Mouse (Mus musculus): ENCODE measurements around the gene Lilrb4a.
"Not testable (repeated sequence)": the region's sequence is repeated elsewhere in the genome, so short reads cannot be mapped to it uniquely, and the experiment has no call there.

Gene Lilrb4a

GRCm38 (mm10) chr10:51490691-51491090, at the start of gene Lilrb4a:
Lilrb4a (plus strand) TSS chr10:51490956.
- not testable (repeated sequence) for DNase-seq (ENCODE audit: low spot score)

- DNase-seq (ENCODE audit: low spot score), result no peak
Observed at GRCm38 (mm10) chr10:51451610-51452009, 39.1 kb upstream of the Lilrb4a start.

- DNase-seq (ENCODE audit: low spot score), result no peak
Observed at GRCm38 (mm10) chr10:51453616-51454298, 37.0 kb upstream of the Lilrb4a start.

DNA sequence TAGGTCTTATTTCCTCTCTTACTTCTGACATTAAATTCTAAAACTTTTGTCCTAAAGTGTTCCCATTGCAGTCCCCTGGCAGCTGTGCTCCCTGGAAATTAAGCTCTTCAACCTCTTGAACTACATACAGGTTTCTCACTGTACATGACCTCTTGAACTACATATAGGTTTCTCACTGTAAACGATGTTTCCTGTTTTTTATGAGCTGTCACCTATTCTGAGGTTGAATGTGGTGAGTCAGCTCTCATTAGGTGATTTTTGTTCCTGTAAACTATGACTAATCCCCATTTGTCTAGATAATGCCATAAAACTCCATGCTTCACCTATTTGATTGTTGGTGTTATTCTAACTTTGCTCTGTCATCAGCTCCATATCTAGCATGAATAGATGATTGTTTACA, 36.4 kb upstream of the Lilrb4a start:
- no peak for DNase-seq (ENCODE audit: low spot score)

DNA sequence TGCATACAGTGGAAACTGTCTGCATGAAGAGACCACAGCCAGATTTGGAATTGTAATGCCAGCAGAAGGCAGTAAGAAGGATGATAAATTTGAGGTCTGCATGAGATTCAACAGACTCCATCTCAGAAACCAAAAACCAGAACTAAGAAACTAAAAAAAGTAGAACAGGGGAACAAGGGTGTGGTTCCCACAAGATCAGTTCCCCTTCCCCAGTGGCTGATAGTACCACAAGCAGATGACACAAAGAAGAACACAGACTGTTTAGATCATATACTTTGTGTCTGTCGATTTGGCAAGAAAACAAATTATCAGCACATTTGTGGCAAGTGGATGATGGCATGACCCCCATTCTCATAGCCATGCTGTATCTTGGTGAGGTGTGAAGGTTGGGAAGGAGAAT, 35.0 kb upstream of the Lilrb4a start:
- DNase-seq (ENCODE audit: low spot score), result no peak

DNA sequence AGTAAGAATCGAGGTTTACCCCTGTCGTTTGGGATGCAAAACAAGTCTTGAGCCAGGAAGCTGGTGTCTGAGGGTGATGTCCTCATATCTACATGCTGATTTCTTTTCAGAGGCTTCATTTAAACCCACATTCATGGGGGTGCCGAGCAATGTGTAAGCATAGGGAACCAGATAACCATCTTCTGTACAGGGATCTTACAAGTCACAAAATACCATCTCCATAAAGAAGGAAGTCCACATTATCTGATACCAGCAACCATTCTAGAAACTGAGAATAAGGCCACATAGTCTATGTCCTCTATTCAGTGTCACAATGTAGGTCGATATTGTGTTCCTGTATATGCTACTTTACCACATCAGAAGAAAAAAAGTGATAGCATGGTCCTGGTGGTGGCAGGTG, 34.4 kb upstream of the Lilrb4a start:
- no peak for DNase-seq (ENCODE audit: low spot score)

DNA sequence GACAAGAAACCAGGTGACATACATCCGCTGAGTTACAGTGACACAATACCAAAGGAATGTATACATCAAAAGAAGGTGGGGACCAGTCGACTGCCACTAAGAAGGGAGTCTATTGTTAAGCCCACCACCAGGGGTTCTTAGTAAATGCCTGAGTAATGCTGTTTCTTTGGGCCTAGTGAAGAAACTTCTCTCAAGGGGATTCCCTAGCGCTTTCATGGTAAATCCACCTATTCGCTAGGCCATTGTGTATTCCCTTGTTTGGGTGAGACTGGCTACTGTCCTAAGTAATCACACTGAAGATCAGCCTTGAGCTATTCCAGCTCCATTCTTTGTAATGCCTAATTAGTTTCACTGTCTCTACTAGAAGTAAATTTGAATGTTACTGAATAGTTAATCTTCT, 27.0 kb upstream of the Lilrb4a start:
- not testable (repeated sequence) for DNase-seq (ENCODE audit: low spot score)

DNA sequence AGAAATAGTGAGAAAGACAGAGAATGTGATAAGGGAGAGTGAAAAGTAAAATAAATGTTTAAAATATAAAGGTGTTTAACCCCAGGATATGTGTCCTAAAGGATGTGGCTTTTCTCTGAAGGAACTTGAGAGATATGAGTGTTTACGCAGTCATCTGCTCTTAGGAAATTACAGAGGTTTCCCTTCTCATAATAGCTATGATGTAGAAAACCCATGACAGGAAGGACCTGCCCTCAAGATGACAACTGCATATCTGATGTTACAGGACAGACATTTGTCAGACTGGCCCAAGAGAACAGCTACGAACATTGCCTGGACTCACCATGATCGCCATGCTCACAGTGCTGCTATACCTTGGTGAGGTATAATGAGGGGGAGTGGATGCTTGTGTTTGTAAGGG, 10.4 kb upstream of the Lilrb4a start, which contains the start of the genes Gm49339 and Lilr4b:
Gene Gm49339 (plus strand): TSS at position 216 of the 400 bp plus-strand sequence.
Gene Lilr4b (plus strand): TSS at position 236 of the 400 bp plus-strand sequence.
- DNase-seq (ENCODE audit: low spot score), result not testable (repeated sequence)

GRCm38 (mm10) chr10:51520021-51520420, 29.3 kb downstream of the Lilrb4a start:
- DNase-seq (ENCODE audit: low spot score), result no peak

DNA sequence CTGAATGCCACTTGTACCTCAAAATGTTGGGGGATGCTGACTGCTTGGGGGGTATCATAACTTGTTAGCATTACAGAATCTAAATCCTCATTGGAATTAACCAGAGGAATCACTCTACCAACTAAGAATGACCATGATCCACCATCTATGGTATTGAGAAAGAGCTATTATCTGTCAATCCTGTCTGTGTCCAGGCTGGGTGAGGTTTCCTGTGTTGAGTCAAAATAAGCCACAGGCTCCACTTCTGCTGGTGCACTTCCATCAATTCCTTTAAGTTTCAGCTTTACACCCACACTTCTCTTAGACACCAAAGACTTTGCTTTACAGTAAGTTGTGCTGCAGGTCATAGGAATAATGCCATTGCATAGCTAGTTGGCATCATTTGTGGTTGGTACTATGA, 30.7 kb downstream of the Lilrb4a start:
- no peak for DNase-seq (ENCODE audit: low spot score)

DNA sequence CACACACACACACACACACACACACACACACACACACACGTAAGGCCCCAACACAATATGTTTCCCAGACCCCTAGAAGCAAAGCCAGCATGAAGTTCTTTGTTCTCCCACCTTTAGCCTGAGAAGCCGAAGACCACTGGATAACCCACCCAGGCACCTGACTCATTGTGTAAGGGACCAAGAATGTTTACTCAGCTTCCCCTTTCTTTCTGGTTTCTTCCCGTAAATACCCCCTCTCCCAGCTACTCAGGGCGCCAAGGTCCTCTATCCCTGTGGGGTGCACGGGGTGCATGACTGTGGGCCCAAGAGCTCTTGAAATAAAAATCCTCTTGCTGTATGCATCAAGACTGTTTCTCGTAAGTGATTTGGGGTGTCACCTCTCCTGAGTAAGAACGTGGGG, 35.3 kb downstream of the Lilrb4a start:
- no peak for DNase-seq (ENCODE audit: low spot score)

- no peak for DNase-seq (ENCODE audit: low spot score)
Observed at GRCm38 (mm10) chr10:51526633-51527032, 35.9 kb downstream of the Lilrb4a start.

DNA sequence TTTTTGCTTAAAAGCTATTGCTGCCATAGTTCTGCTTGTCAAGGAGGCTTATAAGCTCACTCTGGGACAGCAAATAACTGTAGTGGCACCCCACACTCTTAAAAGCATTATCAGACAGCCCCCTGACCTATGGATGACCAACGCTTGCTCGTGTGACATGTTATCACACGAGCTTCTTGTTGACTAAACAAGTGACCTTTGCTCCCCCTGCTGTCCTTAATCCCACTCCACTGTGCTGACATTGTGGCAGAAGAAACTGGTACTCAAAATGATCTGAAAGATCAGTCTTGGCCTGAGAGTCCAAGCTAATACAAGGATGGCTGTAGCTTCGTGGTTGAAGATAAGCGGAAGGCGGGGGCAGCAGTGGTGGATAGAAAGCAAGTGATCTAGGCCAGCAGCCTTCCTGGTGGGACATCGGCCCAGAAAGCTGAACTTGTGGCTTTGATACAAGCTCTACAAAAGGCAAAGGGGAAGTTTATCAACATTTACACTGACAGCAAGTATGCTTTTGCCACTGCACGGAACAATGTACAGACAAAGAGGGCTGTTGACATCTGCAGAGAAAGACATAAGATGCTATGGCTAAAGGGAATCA, 38.2 kb downstream of the Lilrb4a start:
- no peak for DNase-seq (ENCODE audit: low spot score)

DNA sequence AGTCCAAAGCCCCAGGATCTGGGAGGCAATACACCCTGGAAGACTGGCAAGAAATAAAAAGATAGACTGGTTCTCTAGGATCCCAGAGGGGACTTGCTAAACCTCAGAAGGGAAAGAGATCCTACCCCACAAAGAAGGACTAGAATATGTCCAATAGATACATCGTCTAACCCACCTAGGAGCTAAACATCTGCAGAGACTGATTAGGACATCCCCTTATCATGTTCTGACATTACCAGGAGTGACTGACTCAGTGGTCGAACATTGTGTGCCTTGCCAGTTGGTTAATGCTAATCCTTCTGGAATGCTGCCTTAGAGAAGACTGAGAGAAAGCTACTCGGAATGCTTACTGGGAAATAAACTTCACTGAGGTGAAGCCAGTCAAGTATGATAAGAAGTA, 38.7 kb downstream of the Lilrb4a start:
- DNase-seq (ENCODE audit: low spot score), result no peak

GRCm38 (mm10) chr10:51530813-51531212, 40.1 kb downstream of the Lilrb4a start:
- DNase-seq (ENCODE audit: low spot score), result no peak

Data from ovary, postnatal 36 days (tissue).